Mouse (Mus musculus) midbrain, postnatal 0 days (tissue): Measurements from ENCODE around the gene Nudt1. TPM values are rescaled to one million over a fixed set of nuclear protein-coding genes. Genes with fewer than 3 reads are reported as not detected.
"Not testable (repeated sequence)": the region's sequence is repeated elsewhere in the genome, so short reads cannot be mapped to it uniquely, and the experiment has no call there.

Experiments used
- ATAC-seq: fragments of 200-750 bp; cut with Nextera tagmentation; 2 replicates; pipeline ENCODE4 v1.8.0; 2017; ENCODE audit warnings: moderate number of reproducible peaks, mild to moderate bottlenecking, moderate TSS enrichment, moderate library complexity; ENCODE audit not compliant: low FRiP score
- DNase-seq: peaks from one replicate; pipeline ENCODE4 v3.0.0-alpha.2; 2015; ENCODE audit warnings: low spot score
- H3K27ac ChIP-seq: fragments of 300-500 bp; sonication (generic); 2 replicates; pipeline ENCODE4 v1.5.1; 2014; ENCODE audit warnings: low read depth, mild to moderate bottlenecking, low read length, mixed read lengths
- H3K27me3 ChIP-seq: fragments of 300-500 bp; sonication (generic); 2 replicates; pipeline ENCODE4 v1.6.1; 2014; ENCODE audit warnings: low read length, control low read depth, mixed read lengths; ENCODE audit not compliant: insufficient read depth
- H3K36me3 ChIP-seq: fragments of 300-500 bp; sonication (generic); 2 replicates; pipeline ENCODE4 v1.6.1; 2014; ENCODE audit warnings: low read length, control low read depth, mixed read lengths; ENCODE audit not compliant: insufficient read depth
- H3K4me1 ChIP-seq: fragments of 300-500 bp; sonication (generic); 2 replicates; pipeline ENCODE4 v1.6.1; 2014; ENCODE audit warnings: mild to moderate bottlenecking, control low read depth, antibody characterized with exemption, low read length, mixed read lengths; ENCODE audit not compliant: insufficient read depth
- H3K4me2 ChIP-seq: fragments of 300-500 bp; sonication (generic); 2 replicates; pipeline ENCODE4 v1.6.1; 2014; ENCODE audit warnings: low read depth, mild to moderate bottlenecking, low read length, mixed read lengths; ENCODE audit not compliant: poor library complexity, severe bottlenecking
- H3K4me3 ChIP-seq: fragments of 300-500 bp; sonication (generic); 2 replicates; pipeline ENCODE4 v1.5.1; 2014; ENCODE audit warnings: low read depth, mild to moderate bottlenecking, low read length, moderate library complexity
- H3K9ac ChIP-seq: fragments of 300-500 bp; sonication (generic); replicated peaks from 2 replicates; pipeline ENCODE4 v1.6.1; 2014; ENCODE audit warnings: mild to moderate bottlenecking, low read length, moderate library complexity, mixed read lengths; ENCODE audit not compliant: poor library complexity, severe bottlenecking
- H3K9me3 ChIP-seq: fragments of 300-500 bp; sonication (generic); 2 replicates; pipeline ENCODE4 v1.6.1; 2016; ENCODE audit warnings: low read length, control low read depth
- CTCF ChIP-seq: IDR thresholded peaks from 2 replicates; pipeline ENCODE4 v1.5.1; 2016; ENCODE audit warnings: antibody characterized with exemption, mild to moderate bottlenecking
- WGBS: fragments of 180-500 bp; shearing (Covaris S2); extraction: QIAGEN DNeasy Blood & Tissue Kit; methylation state at CpG from one replicate; pipeline ENCODE4 v1.1.7; 2014; 5-methylcytosine and 5-hydroxymethylcytosine counted together
- polyA plus RNA-seq: library from polyadenylated mRNA; unstranded; fragments of >200 nt; fragmentation: Nextera tagmentation; extraction: Ambion mirVana; gene quantifications from 2 replicates; pipeline ENCODE4 v1.2.1, GENCODE M21; 2015
- total RNA-seq: library from RNA; depleted of rRNA; stranded (reverse); fragments of >200 nt; gene quantifications from 2 replicates; pipeline ENCODE4 v1.2.3, GENCODE M21; 2014

Gene Nudt1
- total and polyA plus RNA-seq, 2 experiments from 2014 or later, result 7.6 to 16.6 TPM

- no peaks in the 10 kb centered on the region for H3K27me3 ChIP-seq
- H3K4me1 ChIP-seq, result no peaks in the 10 kb centered on the region
- no peaks in the 10 kb centered on the region for H3K9me3 ChIP-seq
- H3K36me3 ChIP-seq, result peaks cover 46% of the 10 kb centered on the region
- H3K4me3 ChIP-seq, result no peak overlapping the region
- no peak overlapping the region for H3K4me2 ChIP-seq
- TF ChIP-seq CTCF, result no peak
- ATAC-seq, result no peak
- DNase-seq, result no peak
- 97% methylated on average over 3 of the region's 3 CpGs for WGBS
- no peak overlapping the region for H3K27ac ChIP-seq
- no peak overlapping the region for H3K9ac ChIP-seq
These were observed 36.0 kb downstream of the Nudt1 start for GRCm38 (mm10) chr5:140357466-140357865.

GRCm38 (mm10) chr5:140359930-140360674 lies 38.6 kb downstream of the Nudt1 start:
- Histone ChIP-seq H3K4me3 (no peak overlapping the region), H3K27ac (no peak overlapping the region), H3K9ac (0 out of 2 replicates have a peak overlapping the region, but pooled peaks have one; percentile 8), H3K27me3 (no peaks in the 10 kb centered on the region), H3K4me1 (no peaks in the 10 kb centered on the region), H3K9me3 (no peaks in the 10 kb centered on the region), H3K36me3 (peaks cover 28% of the 10 kb centered on the region), H3K4me2 (no peak overlapping the region)
- ATAC-seq, result no peak
- no peak for TF ChIP-seq CTCF
- 78% methylated on average over 14 of the region's 14 CpGs for WGBS
- DNase-seq, result no peak

- no peak overlapping the region for H3K9ac ChIP-seq
- no peak for DNase-seq
- no peak for ATAC-seq
- WGBS, result 96% methylated on average over 5 of the region's 5 CpGs
- H3K4me2 ChIP-seq, result no peak overlapping the region
- no peak overlapping the region for H3K27ac ChIP-seq
- H3K4me1 ChIP-seq, result no peaks in the 10 kb centered on the region
- H3K9me3 ChIP-seq, result no peaks in the 10 kb centered on the region
- peaks cover 7% of the 10 kb centered on the region; the same call in 1 of the 2 replicates for H3K36me3 ChIP-seq
- H3K27me3 ChIP-seq, result no peaks in the 10 kb centered on the region
- H3K4me3 ChIP-seq, result no peak overlapping the region
- no peak for TF ChIP-seq CTCF
These were observed 43.0 kb downstream of the Nudt1 start for GRCm38 (mm10) chr5:140364415-140364814.

- H3K4me1 ChIP-seq, DNase-seq, H3K9me3 ChIP-seq, H3K27me3 ChIP-seq, H3K36me3 ChIP-seq, H3K27ac ChIP-seq, H3K4me2 ChIP-seq, H3K4me3 ChIP-seq, H3K9ac ChIP-seq, ATAC-seq: not testable (repeated sequence)
- WGBS, result 78% methylated on average over 2 of the region's 2 CpGs
These were observed 46.7 kb downstream of the Nudt1 start for GRCm38 (mm10) chr5:140368126-140368525.

- no peak overlapping the region for H3K4me2 ChIP-seq
- H3K9me3 ChIP-seq, result no peaks in the 10 kb centered on the region
- H3K4me1 ChIP-seq, result no peaks in the 10 kb centered on the region
- DNase-seq (no peak), ATAC-seq (no peak)
- no peaks in the 10 kb centered on the region for H3K36me3 ChIP-seq
- H3K9ac ChIP-seq, result no peak overlapping the region
- H3K27ac ChIP-seq, result no peak overlapping the region
- H3K4me3 ChIP-seq, result no peak overlapping the region
- TF ChIP-seq CTCF, result no peak
- H3K27me3 ChIP-seq, result no peaks in the 10 kb centered on the region
- 95% methylated on average over 4 of the region's 4 CpGs for WGBS
These were observed 47.5 kb downstream of the Nudt1 start for GRCm38 (mm10) chr5:140368926-140369325.

DNA sequence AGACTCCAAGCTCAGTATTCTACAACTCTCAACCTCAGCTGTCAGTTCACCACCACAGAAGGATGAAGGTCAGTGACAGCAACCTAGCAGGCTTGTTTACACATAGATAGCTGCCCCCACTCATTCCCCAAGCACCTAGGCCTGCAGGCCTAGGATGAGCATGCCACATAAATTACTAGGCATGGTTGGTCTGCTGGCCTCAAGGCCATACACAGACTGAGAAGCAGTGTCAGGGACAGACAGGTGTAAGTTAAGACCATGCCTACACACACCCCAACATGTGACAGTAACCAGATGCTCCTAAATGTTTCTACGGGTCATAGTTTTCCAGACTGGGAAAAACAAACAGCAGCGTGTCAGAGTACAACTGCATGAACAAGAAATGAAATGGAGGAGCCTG lies 48.0 kb downstream of the Nudt1 start:
- Histone ChIP-seq H3K4me2 (no peak overlapping the region), H3K4me3 (no peak overlapping the region), H3K9ac (no peak overlapping the region), H3K36me3 (no peaks in the 10 kb centered on the region), H3K27me3 (no peaks in the 10 kb centered on the region), H3K27ac (no peak overlapping the region), H3K9me3 (no peaks in the 10 kb centered on the region), H3K4me1 (no peaks in the 10 kb centered on the region)
- ATAC-seq (no peak), DNase-seq (no peak)
- TF ChIP-seq CTCF, result no peak
- 91% methylated on average over 2 of the region's 2 CpGs for WGBS
